Mouse (Mus musculus) small intestine, adult 2 months (tissue): Measurements from ENCODE around the gene Sez6l. TPM values are rescaled to one million over a fixed set of nuclear protein-coding genes. Genes with fewer than 3 reads are reported as not detected.

Experiments
- H3K27ac ChIP-seq: fragments of 200-500 bp; 2 replicates; pipeline ENCODE4 v1.5.1; 2012; ENCODE audit warnings: low read depth, low read length, control low read depth, inconsistent platforms; ENCODE audit not compliant: insufficient read depth
- H3K27me3 ChIP-seq: fragments of 200-500 bp; 2 replicates; pipeline ENCODE4 v1.6.1; 2012; ENCODE audit warnings: mild to moderate bottlenecking, moderate library complexity, low read length, inconsistent platforms; ENCODE audit not compliant: control insufficient read depth, insufficient read depth
- H3K36me3 ChIP-seq: fragments of 200-500 bp; 2 replicates; pipeline ENCODE4 v1.6.1; 2012; ENCODE audit warnings: mild to moderate bottlenecking, low read length, control low read depth, inconsistent platforms; ENCODE audit not compliant: control insufficient read depth, insufficient read depth
- H3K4me1 ChIP-seq: fragments of 200-500 bp; 2 replicates; pipeline ENCODE4 v1.6.1; 2012; ENCODE audit warnings: low read length, inconsistent platforms, mixed read lengths; ENCODE audit not compliant: control insufficient read depth, insufficient read depth, insufficient read length
- H3K4me3 ChIP-seq: fragments of 200-500 bp; 2 replicates; pipeline ENCODE4 v1.5.1; 2012; ENCODE audit warnings: low read depth, mild to moderate bottlenecking, control low read depth, inconsistent platforms, low read length, moderate library complexity
- CTCF ChIP-seq: fragments of 200-500 bp; IDR thresholded peaks from 2 replicates; pipeline ENCODE4 v1.5.1; 2012; ENCODE audit warnings: low read depth, mild to moderate bottlenecking, control low read depth, inconsistent platforms, low read length, moderate library complexity, mixed read lengths; ENCODE audit not compliant: insufficient replicate concordance, insufficient read length; ENCODE audit errors: extremely low read depth
- POLR2A ChIP-seq: fragments of 200-500 bp; IDR thresholded peaks from 2 replicates; pipeline ENCODE4 v1.6.1; 2012; ENCODE audit warnings: low read depth, mild to moderate bottlenecking, control low read depth, inconsistent platforms, low read length, moderate library complexity
- WGBS: fragments of 180-500 bp; shearing (Covaris S2); methylation state at CpG from one replicate; pipeline ENCODE4 v1.1.7; 2018; 5-methylcytosine and 5-hydroxymethylcytosine counted together
- polyA plus RNA-seq: library from polyadenylated mRNA; depleted of rRNA; stranded (reverse); fragments of >200 nt; gene quantifications from 2 replicates; pipeline ENCODE4 v1.2.3, GENCODE M21; 2012

Sez6l gene
- polyA plus RNA-seq, 1 experiment = 0.42 TPM

- H3K27ac ChIP-seq = no peak overlapping the region
- H3K4me3 ChIP-seq = no peak overlapping the region
- TF ChIP-seq POLR2A = no peak
- no peak for TF ChIP-seq CTCF
- H3K36me3 ChIP-seq = no peaks in the 10 kb centered on the region
- no peaks in the 10 kb centered on the region; the same call in 1 of the 2 replicates for H3K27me3 ChIP-seq
- no peaks in the 10 kb centered on the region for H3K4me1 ChIP-seq
- 90% methylated on average over 17 of the region's 17 CpGs for WGBS
These were observed 11.9 kb downstream of the Sez6l start for GRCm38 (mm10) chr5:112565083-112565482.

GRCm38 (mm10) chr5:112560869-112561499 is 16.0 kb downstream of the Sez6l start:
- Histone ChIP-seq H3K27ac (no peak overlapping the region), H3K4me3 (no peak overlapping the region), H3K4me1 (no peaks in the 10 kb centered on the region), H3K27me3 (no peaks in the 10 kb centered on the region; the same call in 1 of the 2 replicates), H3K36me3 (no peaks in the 10 kb centered on the region)
- WGBS = 78% methylated on average over 15 of the region's 15 CpGs
- TF ChIP-seq CTCF = no peak
- no peak for TF ChIP-seq POLR2A

- no peak for TF ChIP-seq POLR2A
- no peak for TF ChIP-seq CTCF
- Histone ChIP-seq H3K27ac (no peak overlapping the region), H3K36me3 (no peaks in the 10 kb centered on the region), H3K4me1 (no peaks in the 10 kb centered on the region), H3K27me3 (no peaks in the 10 kb centered on the region; the same call in 1 of the 2 replicates), H3K4me3 (no peak overlapping the region)
- WGBS = 70% methylated on average over 16 of the region's 16 CpGs
These were observed 16.8 kb downstream of the Sez6l start for GRCm38 (mm10) chr5:112560139-112560538.

GRCm38 (mm10) chr5:112557396-112557795 is 19.6 kb downstream of the Sez6l start:
- TF ChIP-seq CTCF (no peak), POLR2A (no peak)
- 59% methylated on average over 4 of the region's 4 CpGs for WGBS

GRCm38 (mm10) chr5:112556640-112557039 is 20.3 kb downstream of the Sez6l start:
- no peaks in the 10 kb centered on the region; the same call in 1 of the 2 replicates for H3K27me3 ChIP-seq
- 62% methylated on average over 3 of the region's 3 CpGs for WGBS
- no peak overlapping the region for H3K27ac ChIP-seq
- H3K4me3 ChIP-seq = no peak overlapping the region
- TF ChIP-seq CTCF (no peak), POLR2A (no peak)
- no peaks in the 10 kb centered on the region for H3K36me3 ChIP-seq
- no peaks in the 10 kb centered on the region for H3K4me1 ChIP-seq

More at GRCm38 (mm10) chr5:112557396-112557795, 19.6 kb downstream of the Sez6l start:
- H3K36me3 ChIP-seq = no peaks in the 10 kb centered on the region
- no peak overlapping the region for H3K4me3 ChIP-seq
- no peak overlapping the region for H3K27ac ChIP-seq
- H3K4me1 ChIP-seq = no peaks in the 10 kb centered on the region
- no peaks in the 10 kb centered on the region; the same call in 1 of the 2 replicates for H3K27me3 ChIP-seq

GRCm38 (mm10) chr5:112554508-112554907 is 22.5 kb downstream of the Sez6l start:
- no peaks in the 10 kb centered on the region for H3K36me3 ChIP-seq
- TF ChIP-seq POLR2A (no peak), CTCF (no peak)
- no peaks in the 10 kb centered on the region for H3K4me1 ChIP-seq

GRCm38 (mm10) chr5:112552786-112553185 is 24.2 kb downstream of the Sez6l start:
- Histone ChIP-seq H3K4me1 (no peaks in the 10 kb centered on the region), H3K27ac (no peak overlapping the region), H3K36me3 (no peaks in the 10 kb centered on the region), H3K4me3 (no peak overlapping the region), H3K27me3 (no peaks in the 10 kb centered on the region)
- WGBS = 88% methylated on average over 15 of the region's 15 CpGs
- TF ChIP-seq POLR2A = no peak

More at GRCm38 (mm10) chr5:112554508-112554907, 22.5 kb downstream of the Sez6l start:
- Histone ChIP-seq H3K4me3 (no peak overlapping the region), H3K27me3 (no peaks in the 10 kb centered on the region), H3K27ac (no peak overlapping the region)
- WGBS = 74% methylated on average over 10 of the region's 10 CpGs
